Mouse (Mus musculus): ENCODE measurements around the gene Nup214. TPM values are rescaled to one million over a fixed set of nuclear protein-coding genes. Genes with fewer than 3 reads are reported as not detected.
"Not testable (repeated sequence)": the region's sequence is repeated elsewhere in the genome, so short reads cannot be mapped to it uniquely, and the experiment has no call there.

The Nup214 gene
- polyA plus RNA-seq, 1 experiment from 2014 or later = 71.9 TPM

DNA sequence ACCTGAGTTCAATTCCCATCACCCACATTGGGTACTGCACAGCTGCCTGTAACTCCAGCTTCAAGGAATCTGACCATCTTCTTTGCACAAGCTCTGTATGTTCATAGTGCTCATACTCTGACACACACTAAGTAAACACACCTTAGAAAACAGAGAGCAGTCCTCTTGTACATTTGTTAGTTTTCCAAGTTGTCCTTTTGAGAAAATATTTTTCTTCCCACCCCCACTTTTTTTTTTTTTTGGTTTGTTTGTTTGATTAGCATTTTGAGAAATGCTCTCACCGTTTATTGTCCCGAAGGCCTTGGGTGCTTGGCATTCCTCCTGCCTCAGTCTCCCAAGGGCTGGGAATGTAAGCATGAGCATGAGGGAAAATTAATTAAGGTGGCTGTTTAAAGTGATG, 34.1 kb downstream of the Nup214 start:
- DNase-seq (no peak), ATAC-seq (ENCODE audit: low read depth) (no peak)
- H3K27me3 ChIP-seq = no peaks in the 10 kb centered on the region
- no peak overlapping the region for H3K4me2 ChIP-seq
- WGBS (ENCODE audit: insufficient replicate concordance) = 90% methylated on average over 2 of the region's 2 CpGs
- no peaks in the 10 kb centered on the region for H3K4me1 ChIP-seq (replicated peaks)
- H3K9ac ChIP-seq = no peak overlapping the region
- H3K4me3 ChIP-seq (replicated peaks) = no peak overlapping the region
- H3K9me3 ChIP-seq (replicated peaks) = no peaks in the 10 kb centered on the region
- no peak overlapping the region for H3K27ac ChIP-seq
- H3K36me3 ChIP-seq = peaks cover 91% of the 10 kb centered on the region

DNA sequence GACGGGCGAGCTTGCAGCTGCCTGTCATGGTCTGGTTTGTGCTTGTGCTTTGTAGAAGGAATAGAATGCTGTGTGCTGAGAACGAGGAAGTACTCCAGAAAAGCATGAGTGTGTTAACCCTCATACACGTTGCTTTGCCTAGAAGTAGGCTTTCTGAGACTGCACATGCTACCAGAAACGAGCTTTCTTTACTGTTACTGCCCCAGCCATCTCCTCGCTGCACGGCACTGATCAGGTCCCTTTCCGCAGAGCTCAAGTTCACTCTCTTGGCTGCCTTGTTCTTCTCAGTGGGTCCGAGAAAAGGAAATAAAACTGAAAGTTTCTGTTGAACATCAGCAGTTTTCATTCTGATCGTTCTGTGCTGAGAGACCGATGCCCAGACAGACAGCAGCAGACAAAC, 34.5 kb downstream of the Nup214 start:
- WGBS (ENCODE audit: insufficient replicate concordance) = 83% methylated on average over 11 of the region's 11 CpGs
- no peaks in the 10 kb centered on the region for H3K9me3 ChIP-seq (replicated peaks)
- no peak for DNase-seq
- H3K4me1 ChIP-seq (replicated peaks) = no peaks in the 10 kb centered on the region
- ATAC-seq (ENCODE audit: low read depth) = no peak
- H3K4me3 ChIP-seq (replicated peaks) = no peak overlapping the region
- H3K9ac ChIP-seq = no peak overlapping the region
- peaks cover 91% of the 10 kb centered on the region for H3K36me3 ChIP-seq
- H3K27me3 ChIP-seq = no peaks in the 10 kb centered on the region
- H3K4me2 ChIP-seq = no peak overlapping the region
- no peak overlapping the region for H3K27ac ChIP-seq

GRCm38 (mm10) chr2:32019704-32020103, 45.5 kb downstream of the Nup214 start:
- Histone ChIP-seq H3K27me3 (no peaks in the 10 kb centered on the region), H3K36me3 (peaks cover 91% of the 10 kb centered on the region), H3K4me1 (replicated peaks) (peaks cover 11% of the 10 kb centered on the region), H3K4me2 (no peak overlapping the region), H3K4me3 (replicated peaks) (no peak overlapping the region), H3K27ac (no peak overlapping the region), H3K9me3 (replicated peaks) (no peaks in the 10 kb centered on the region), H3K9ac (no peak overlapping the region)
- WGBS (ENCODE audit: insufficient replicate concordance) = 75% methylated on average over 4 of the region's 4 CpGs
- DNase-seq = no peak
- no peak for ATAC-seq (ENCODE audit: low read depth)

DNA sequence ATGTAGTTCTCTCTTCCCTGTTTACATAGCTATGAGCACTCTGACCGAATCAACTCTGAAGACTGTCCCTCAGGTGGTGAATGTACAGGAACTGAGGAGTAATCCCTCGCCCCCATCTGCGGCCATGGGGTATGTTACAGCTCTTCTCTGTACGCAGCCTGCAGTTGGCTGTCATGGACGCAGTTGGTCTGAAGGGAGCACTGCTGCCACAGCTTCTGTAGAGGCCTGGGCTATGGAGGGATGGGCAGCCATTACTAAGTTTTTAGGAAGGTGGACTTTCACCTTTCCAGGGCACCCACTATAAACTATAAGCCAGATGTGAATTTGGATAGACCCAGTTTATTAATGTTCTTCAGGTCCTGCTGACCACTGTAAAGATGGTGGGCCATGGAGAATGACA, 46.0 kb downstream of the Nup214 start:
- no peak overlapping the region for H3K4me3 ChIP-seq (replicated peaks)
- 88% methylated on average over 5 of the region's 5 CpGs for WGBS (ENCODE audit: insufficient replicate concordance)
- no peaks in the 10 kb centered on the region for H3K9me3 ChIP-seq (replicated peaks)

GRCm38 (mm10) chr2:32024372-32024771, 50.1 kb downstream of the Nup214 start:
- H3K27me3 ChIP-seq = no peaks in the 10 kb centered on the region
- ATAC-seq (ENCODE audit: low read depth) (no peak), DNase-seq (no peak)
- H3K4me3 ChIP-seq (replicated peaks) = no peak overlapping the region
- no peak overlapping the region for H3K4me2 ChIP-seq
- H3K36me3 ChIP-seq = peaks cover 88% of the 10 kb centered on the region
- H3K9ac ChIP-seq = no peak overlapping the region
- peaks cover 11% of the 10 kb centered on the region for H3K4me1 ChIP-seq (replicated peaks)
- H3K9me3 ChIP-seq (replicated peaks) = no peaks in the 10 kb centered on the region
- 79% methylated on average over 4 of the region's 4 CpGs for WGBS (ENCODE audit: insufficient replicate concordance)
- no peak overlapping the region for H3K27ac ChIP-seq

More for the DNA sequence above, 46.0 kb downstream of the Nup214 start:
- H3K36me3 ChIP-seq = peaks cover 90% of the 10 kb centered on the region
- H3K27me3 ChIP-seq = no peaks in the 10 kb centered on the region
- no peak overlapping the region for H3K4me2 ChIP-seq
- H3K4me1 ChIP-seq (replicated peaks) = peaks cover 11% of the 10 kb centered on the region
- no peak for DNase-seq
- ATAC-seq (ENCODE audit: low read depth) = no peak
- no peak overlapping the region for H3K9ac ChIP-seq
- H3K27ac ChIP-seq = no peak overlapping the region

- Histone ChIP-seq H3K27me3 (no peaks in the 10 kb centered on the region), H3K4me2 (no peak overlapping the region), H3K9ac (no peak overlapping the region), H3K27ac (no peak overlapping the region), H3K36me3 (peaks cover 89% of the 10 kb centered on the region), H3K4me3 (replicated peaks) (no peak overlapping the region), H3K9me3 (replicated peaks) (no peaks in the 10 kb centered on the region), H3K4me1 (replicated peaks) (no peaks in the 10 kb centered on the region)
- WGBS (ENCODE audit: insufficient replicate concordance) = 75% methylated on average over 3 of the region's 3 CpGs
- ATAC-seq (ENCODE audit: low read depth) = no peak
- DNase-seq = no peak
Measured at GRCm38 (mm10) chr2:32029636-32030035, 55.4 kb downstream of the Nup214 start.

DNA sequence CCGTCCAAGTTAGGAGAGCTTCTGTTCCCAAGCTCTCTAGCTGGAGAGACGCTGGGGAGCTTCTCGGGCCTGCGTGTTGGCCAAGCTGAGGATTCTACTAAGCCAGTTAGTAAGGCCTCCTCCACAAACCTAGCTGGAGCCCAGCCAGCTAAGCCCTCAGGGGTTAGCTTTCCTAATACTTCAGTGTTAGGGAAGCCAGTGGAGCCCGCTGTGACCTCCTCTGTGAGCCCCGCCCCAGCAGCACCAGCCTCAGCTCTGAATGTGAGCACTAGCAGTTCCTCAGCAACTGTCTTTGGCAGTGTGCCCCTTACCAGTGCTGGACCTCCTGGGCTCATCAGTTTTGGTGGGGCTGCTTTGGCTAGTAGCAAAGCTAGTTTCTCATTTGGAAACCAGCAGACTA, 59.2 kb downstream of the Nup214 start:
- no peak overlapping the region for H3K9ac ChIP-seq
- H3K4me2 ChIP-seq = no peak overlapping the region
- no peak for ATAC-seq (ENCODE audit: low read depth)
- H3K9me3 ChIP-seq (replicated peaks) = no peaks in the 10 kb centered on the region
- H3K4me1 ChIP-seq (replicated peaks) = peaks cover 6% of the 10 kb centered on the region; the same call in 1 of the 2 replicates
- H3K36me3 ChIP-seq = peaks cover 84% of the 10 kb centered on the region
- DNase-seq = no peak
- no peak overlapping the region for H3K4me3 ChIP-seq (replicated peaks)
- H3K27ac ChIP-seq = no peak overlapping the region
- WGBS (ENCODE audit: insufficient replicate concordance) = 90% methylated on average over 6 of the region's 6 CpGs
- no peaks in the 10 kb centered on the region for H3K27me3 ChIP-seq

- no peaks in the 10 kb centered on the region for H3K27me3 ChIP-seq
- H3K27ac ChIP-seq = no peak overlapping the region
- no peak overlapping the region for H3K4me3 ChIP-seq (replicated peaks)
- H3K9me3 ChIP-seq (replicated peaks) = no peaks in the 10 kb centered on the region
- ATAC-seq (ENCODE audit: low read depth) = no peak
- H3K9ac ChIP-seq = no peak overlapping the region
- 92% methylated on average over 6 of the region's 6 CpGs for WGBS (ENCODE audit: insufficient replicate concordance)
- H3K4me1 ChIP-seq (replicated peaks) = peaks cover 6% of the 10 kb centered on the region; the same call in 1 of the 2 replicates
- no peak for DNase-seq
- H3K4me2 ChIP-seq = no peak overlapping the region
- peaks cover 86% of the 10 kb centered on the region for H3K36me3 ChIP-seq
Measured at GRCm38 (mm10) chr2:32034206-32034605, 60.0 kb downstream of the Nup214 start.

GRCm38 (mm10) chr2:32037279-32037858, 63.1 kb downstream of the Nup214 start:
- peaks cover 6% of the 10 kb centered on the region; the same call in 1 of the 2 replicates for H3K4me1 ChIP-seq (replicated peaks)
- H3K9ac ChIP-seq = no peak overlapping the region
- WGBS (ENCODE audit: insufficient replicate concordance) = 51% methylated on average over 6 of the region's 6 CpGs
- H3K27me3 ChIP-seq = no peaks in the 10 kb centered on the region
- no peak for DNase-seq
- H3K4me3 ChIP-seq (replicated peaks) = no peak overlapping the region
- peak overlapping the region; percentile 21 for H3K27ac ChIP-seq
- no peak overlapping the region for H3K4me2 ChIP-seq
- no peaks in the 10 kb centered on the region for H3K9me3 ChIP-seq (replicated peaks)
- H3K36me3 ChIP-seq = peaks cover 88% of the 10 kb centered on the region
- no peak for ATAC-seq (ENCODE audit: low read depth)

DNA sequence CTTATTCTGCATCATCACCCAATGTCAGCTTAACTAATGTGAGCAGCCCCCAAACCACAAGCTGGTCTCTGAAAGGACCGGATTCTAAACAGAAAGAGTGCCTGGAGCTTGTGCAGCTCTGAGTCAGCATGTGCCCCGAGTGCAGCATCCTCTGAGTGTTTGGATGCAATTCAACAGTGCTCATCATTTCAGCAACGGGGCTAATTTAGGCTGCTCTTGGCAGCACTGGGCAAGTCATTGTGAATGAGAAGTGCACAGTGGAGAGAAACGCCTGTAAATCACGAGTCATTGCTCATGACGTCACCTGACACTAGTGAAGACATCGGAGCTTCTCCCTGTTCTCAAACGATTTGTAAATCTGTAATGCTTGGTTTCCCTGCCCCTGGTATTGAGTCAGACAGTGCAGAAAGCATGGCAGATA, 64.4 kb downstream of the Nup214 start:
- no peak overlapping the region for H3K9ac ChIP-seq
- no peak overlapping the region for H3K27ac ChIP-seq
- H3K4me1 ChIP-seq (replicated peaks) = peaks cover 6% of the 10 kb centered on the region; the same call in 1 of the 2 replicates
- no peak overlapping the region for H3K4me2 ChIP-seq
- H3K4me3 ChIP-seq (replicated peaks) = no peak overlapping the region
- 68% methylated on average over 8 of the region's 8 CpGs for WGBS (ENCODE audit: insufficient replicate concordance)
- no peaks in the 10 kb centered on the region for H3K9me3 ChIP-seq (replicated peaks)
- peaks cover 89% of the 10 kb centered on the region for H3K36me3 ChIP-seq
- H3K27me3 ChIP-seq = no peaks in the 10 kb centered on the region
- DNase-seq (no peak), ATAC-seq (ENCODE audit: low read depth) (no peak)

DNA sequence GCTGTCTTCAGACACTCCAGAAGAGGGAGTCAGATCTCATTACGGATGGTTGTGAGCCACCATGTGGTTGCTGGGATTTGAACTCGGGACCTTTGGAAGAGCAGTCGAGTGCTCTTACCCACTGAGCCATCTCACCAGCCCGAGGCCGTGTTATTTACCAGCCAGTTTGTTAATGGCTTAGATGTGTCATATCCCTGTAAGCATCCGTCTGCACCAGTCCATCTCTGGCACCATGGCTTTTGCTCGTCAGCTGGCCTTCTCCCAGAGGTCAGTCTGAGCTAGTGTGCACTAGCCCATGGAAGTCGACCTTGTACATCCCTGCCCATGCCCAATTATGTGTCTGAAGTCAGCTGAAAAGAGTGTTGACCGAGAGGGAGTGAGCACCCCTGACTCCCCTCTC, 66.4 kb downstream of the Nup214 start:
- DNase-seq; H3K27me3 ChIP-seq; H3K27ac ChIP-seq; H3K4me2 ChIP-seq; H3K9ac ChIP-seq; H3K9me3 ChIP-seq (replicated peaks); H3K4me1 ChIP-seq (replicated peaks); ATAC-seq (ENCODE audit: low read depth); H3K4me3 ChIP-seq (replicated peaks): not testable (repeated sequence)
- 85% methylated on average over 9 of the region's 9 CpGs for WGBS (ENCODE audit: insufficient replicate concordance)
- peaks cover 89% of the 10 kb centered on the region for H3K36me3 ChIP-seq

- ATAC-seq (ENCODE audit: low read depth) = no peak
- peaks cover 91% of the 10 kb centered on the region for H3K36me3 ChIP-seq
- H3K4me2 ChIP-seq = no peak overlapping the region
- WGBS (ENCODE audit: insufficient replicate concordance) = 78% methylated on average over 2 of the region's 2 CpGs
- no peak overlapping the region for H3K4me3 ChIP-seq (replicated peaks)
- no peaks in the 10 kb centered on the region for H3K9me3 ChIP-seq (replicated peaks)
- no peak for DNase-seq
- H3K27me3 ChIP-seq = no peaks in the 10 kb centered on the region
- peaks cover 6% of the 10 kb centered on the region; the same call in 1 of the 2 replicates for H3K4me1 ChIP-seq (replicated peaks)
- no peak overlapping the region for H3K27ac ChIP-seq
- H3K9ac ChIP-seq = no peak overlapping the region
Measured at GRCm38 (mm10) chr2:32041087-32041486, 66.9 kb downstream of the Nup214 start.

Measured in liver, embryonic 13.5 days (tissue).